Mouse (Mus musculus): Measurements from ENCODE around the gene Anks6. TPM values are rescaled to one million over a fixed set of nuclear protein-coding genes. Genes with fewer than 3 reads are reported as not detected.

Gene Anks6
- 3.2 and 4.2 TPM in 2 replicates for polyA plus RNA-seq (2015; fragmentation: Nextera tagmentation; extraction: Ambion mirVana)

GRCm38 (mm10) chr4:47056791-47057509 lies at the start of gene Anks6:
Gene Anks6 (minus strand): TSS chr4:47057427.

GRCm38 (mm10) chr4:47091493-47092386 lies 34.5 kb upstream of the Anks6 start, which contains the start of gene Galnt12:
Gene Galnt12 (plus strand): TSS chr4:47091909.

GRCm38 (mm10) chr4:46991016-46991958 lies 65.9 kb downstream of the Anks6 start, which contains the start of gene Gabbr2:
Gene Gabbr2 (minus strand): TSS chr4:46991873.

Other genes with a start within 250 kb of the Anks6 start
- 24.0 and 25.3 TPM in 2 replicates for gene Gabbr2, start 65.6 kb downstream of the Anks6 start, polyA plus RNA-seq (2015; fragmentation: Nextera tagmentation; extraction: Ambion mirVana)
- gene Galnt12, start 34.5 kb upstream of the Anks6 start, polyA plus RNA-seq (2015; fragmentation: Nextera tagmentation; extraction: Ambion mirVana), result 1.2 and 1.7 TPM in 2 replicates
- gene Col15a1, start 150.7 kb upstream of the Anks6 start, polyA plus RNA-seq (2015; fragmentation: Nextera tagmentation; extraction: Ambion mirVana), result 4.7 and 4.9 TPM in 2 replicates

All from neural tube, postnatal 0 days (tissue).